Mouse (Mus musculus) kidney, embryonic 15.5 days (tissue): ENCODE results near the gene Tek. TPM values are rescaled to one million over a fixed set of nuclear protein-coding genes. Genes with fewer than 3 reads are reported as not detected.

Experiments used
- ATAC-seq: fragments of 200-750 bp; cut with Nextera tagmentation; replicated peaks from 2 replicates; pipeline ENCODE4 v1.8.0; 2017; ENCODE audit warnings: moderate TSS enrichment; ENCODE audit not compliant: low FRiP score
- H3K27ac ChIP-seq: fragments of 300-500 bp; sonication (generic); 2 replicates; pipeline ENCODE4 v1.5.1; 2015; ENCODE audit warnings: mild to moderate bottlenecking, inconsistent platforms
- H3K27me3 ChIP-seq: fragments of 300-500 bp; sonication (generic); 2 replicates; pipeline ENCODE4 v1.6.1; 2015; ENCODE audit warnings: inconsistent platforms
- H3K36me3 ChIP-seq: fragments of 300-500 bp; sonication (generic); 2 replicates; pipeline ENCODE4 v1.6.1; 2015; ENCODE audit warnings: inconsistent platforms
- H3K4me1 ChIP-seq: fragments of 300-500 bp; sonication (generic); 2 replicates; pipeline ENCODE4 v1.6.1; 2015; ENCODE audit warnings: inconsistent platforms
- H3K4me2 ChIP-seq: fragments of 300-500 bp; sonication (generic); 2 replicates; pipeline ENCODE4 v1.6.1; 2015; ENCODE audit warnings: moderate library complexity, mild to moderate bottlenecking, inconsistent platforms
- H3K4me3 ChIP-seq: fragments of 300-500 bp; sonication (generic); replicated peaks from 2 replicates; pipeline ENCODE4 v1.5.1; 2015; ENCODE audit warnings: mild to moderate bottlenecking, inconsistent platforms
- H3K9ac ChIP-seq: fragments of 300-500 bp; sonication (generic); 2 replicates; pipeline ENCODE4 v1.6.1; 2015; ENCODE audit warnings: mild to moderate bottlenecking, inconsistent platforms
- H3K9me3 ChIP-seq: fragments of 300-500 bp; sonication (generic); replicated peaks from 2 replicates; pipeline ENCODE4 v1.6.1; 2016; ENCODE audit warnings: inconsistent platforms
- WGBS: fragments of 180-500 bp; shearing (Covaris S2); methylation state at CpG from one replicate; pipeline ENCODE4 v1.1.7; 2015; ENCODE audit warnings: mixed read lengths; 5-methylcytosine and 5-hydroxymethylcytosine counted together
- polyA plus RNA-seq: library from polyadenylated mRNA; unstranded; fragments of >200 nt; fragmentation: Nextera tagmentation; extraction: Ambion mirVana; gene quantifications from 2 replicates; pipeline ENCODE4 v1.2.1, GENCODE M21; 2015

The Tek gene
- polyA plus RNA-seq, 1 experiment from 2014 or later: 34.1 TPM

DNA sequence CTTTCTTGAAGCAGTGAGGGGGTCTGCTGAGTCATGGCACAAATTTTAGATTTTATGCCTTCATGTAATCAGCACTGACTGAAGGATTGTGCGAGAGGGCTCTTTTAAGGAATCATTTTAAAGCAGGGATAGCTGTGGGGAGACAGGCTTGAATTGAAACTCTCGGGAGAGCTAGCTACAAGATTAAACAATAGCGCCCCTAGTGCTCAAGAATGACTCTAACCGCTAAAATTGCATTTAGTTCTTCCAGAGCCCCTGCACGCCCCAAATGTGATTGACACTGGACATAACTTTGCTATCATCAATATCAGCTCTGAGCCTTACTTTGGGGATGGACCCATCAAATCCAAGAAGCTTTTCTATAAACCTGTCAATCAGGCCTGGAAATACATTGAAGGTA lies 88.3 kb downstream of the Tek start:
- 34% methylated on average over 5 of the region's 5 CpGs for WGBS
- no peaks in the 10 kb centered on the region for H3K27me3 ChIP-seq

GRCm38 (mm10) chr4:94829924-94830386 lies 90.9 kb downstream of the Tek start:
- H3K9me3 ChIP-seq: no peaks in the 10 kb centered on the region
- no peak overlapping the region for H3K4me2 ChIP-seq
- H3K9ac ChIP-seq: no peak overlapping the region
- no peaks in the 10 kb centered on the region for H3K4me1 ChIP-seq
- ATAC-seq: peak; percentile 68; the same call in 1 of the 2 replicates
- no peak overlapping the region; the same call in 1 of the 2 replicates for H3K27ac ChIP-seq
- no peaks in the 10 kb centered on the region for H3K36me3 ChIP-seq
- no peak overlapping the region for H3K4me3 ChIP-seq
- no peaks in the 10 kb centered on the region for H3K27me3 ChIP-seq
- WGBS: 56% methylated on average over 6 of the region's 6 CpGs

More for the DNA sequence above, 88.3 kb downstream of the Tek start:
- H3K4me3 ChIP-seq: no peak overlapping the region
- no peak; the same call in 1 of the 2 replicates for ATAC-seq
- no peaks in the 10 kb centered on the region for H3K36me3 ChIP-seq
- H3K4me2 ChIP-seq: no peak overlapping the region
- H3K4me1 ChIP-seq: no peaks in the 10 kb centered on the region
- H3K9me3 ChIP-seq: no peaks in the 10 kb centered on the region
- no peak overlapping the region for H3K27ac ChIP-seq
- H3K9ac ChIP-seq: no peak overlapping the region

DNA sequence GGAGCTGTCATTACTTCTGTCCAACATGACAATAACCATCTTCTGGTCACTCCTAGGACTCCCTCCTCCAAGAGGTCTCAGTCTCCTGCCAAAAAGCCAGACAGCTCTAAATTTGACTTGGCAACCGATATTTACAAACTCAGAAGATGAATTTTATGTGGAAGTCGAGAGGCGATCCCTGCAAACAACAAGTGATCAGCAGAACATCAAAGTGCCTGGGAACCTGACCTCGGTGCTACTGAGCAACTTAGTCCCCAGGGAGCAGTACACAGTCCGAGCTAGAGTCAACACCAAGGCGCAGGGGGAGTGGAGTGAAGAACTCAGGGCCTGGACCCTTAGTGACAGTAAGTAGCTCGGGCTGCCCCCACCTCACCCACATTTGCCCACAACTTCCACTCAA lies 98.0 kb downstream of the Tek start:
- 40% methylated on average over 7 of the region's 7 CpGs for WGBS

GRCm38 (mm10) chr4:94853301-94853700 lies 114.2 kb downstream of the Tek start:
- Histone ChIP-seq H3K4me1 (0 out of 2 replicates have a peak, but pooled peaks cover 16% of the 10 kb centered on the region), H3K4me2 (no peak overlapping the region), H3K27ac (no peak overlapping the region), H3K4me3 (no peak overlapping the region), H3K9me3 (no peaks in the 10 kb centered on the region), H3K36me3 (no peaks in the 10 kb centered on the region), H3K27me3 (no peaks in the 10 kb centered on the region), H3K9ac (no peak overlapping the region)
- 75% methylated on average over 7 of the region's 7 CpGs for WGBS
- ATAC-seq: no peak

More for the DNA sequence above, 98.0 kb downstream of the Tek start:
- no peak overlapping the region for H3K4me2 ChIP-seq
- no peak overlapping the region for H3K9ac ChIP-seq
- no peaks in the 10 kb centered on the region for H3K36me3 ChIP-seq
- ATAC-seq: no peak
- H3K27ac ChIP-seq: no peak overlapping the region
- no peak overlapping the region for H3K4me3 ChIP-seq
- H3K4me1 ChIP-seq: no peaks in the 10 kb centered on the region
- no peaks in the 10 kb centered on the region for H3K9me3 ChIP-seq
- H3K27me3 ChIP-seq: no peaks in the 10 kb centered on the region

DNA sequence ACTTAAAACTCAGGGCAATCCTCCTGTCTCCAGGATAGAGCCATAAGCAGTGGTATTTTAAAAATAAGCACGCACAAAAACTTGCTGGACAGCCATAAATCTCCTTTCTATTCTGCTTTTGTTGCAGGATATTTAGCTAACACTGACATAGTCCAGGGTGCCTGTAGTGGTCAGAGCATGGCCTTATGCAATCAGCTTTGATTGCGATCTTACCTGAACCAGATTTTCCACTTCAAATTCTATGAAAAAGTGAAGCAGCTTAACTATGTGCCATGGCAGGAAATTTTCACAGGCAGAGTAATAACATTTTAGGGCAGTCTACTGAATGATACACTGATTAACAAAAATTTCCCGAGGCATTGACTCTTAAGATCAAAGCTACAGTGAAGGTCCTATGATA lies 115.2 kb downstream of the Tek start:
- ATAC-seq: no peak
- H3K9me3 ChIP-seq: no peaks in the 10 kb centered on the region
- no peak overlapping the region for H3K9ac ChIP-seq
- H3K4me3 ChIP-seq: no peak overlapping the region
- 0 out of 2 replicates have a peak overlapping the region, but pooled peaks have one; percentile 18 for H3K27ac ChIP-seq
- H3K4me2 ChIP-seq: no peak overlapping the region
- no peaks in the 10 kb centered on the region for H3K36me3 ChIP-seq
- H3K27me3 ChIP-seq: no peaks in the 10 kb centered on the region
- H3K4me1 ChIP-seq: 0 out of 2 replicates have a peak, but pooled peaks cover 16% of the 10 kb centered on the region
- 57% methylated on average over 3 of the region's 3 CpGs for WGBS

GRCm38 (mm10) chr4:94855201-94855600 lies 116.1 kb downstream of the Tek start:
- Histone ChIP-seq H3K4me2 (no peak overlapping the region), H3K9ac (no peak overlapping the region), H3K27ac (no peak overlapping the region), H3K36me3 (no peaks in the 10 kb centered on the region), H3K9me3 (no peaks in the 10 kb centered on the region), H3K4me3 (no peak overlapping the region), H3K4me1 (0 out of 2 replicates have a peak, but pooled peaks cover 16% of the 10 kb centered on the region), H3K27me3 (no peaks in the 10 kb centered on the region)
- WGBS: 45% methylated on average over 3 of the region's 3 CpGs
- no peak for ATAC-seq

- Histone ChIP-seq H3K4me1 (no peaks in the 10 kb centered on the region), H3K36me3 (no peaks in the 10 kb centered on the region), H3K27ac (no peak overlapping the region), H3K27me3 (no peaks in the 10 kb centered on the region), H3K4me3 (no peak overlapping the region), H3K9ac (no peak overlapping the region), H3K4me2 (no peak overlapping the region), H3K9me3 (no peaks in the 10 kb centered on the region)
- ATAC-seq: no peak
- WGBS: 24% methylated on average over 2 of the region's 2 CpGs
These were observed 161.7 kb downstream of the Tek start for GRCm38 (mm10) chr4:94900744-94901143.

DNA sequence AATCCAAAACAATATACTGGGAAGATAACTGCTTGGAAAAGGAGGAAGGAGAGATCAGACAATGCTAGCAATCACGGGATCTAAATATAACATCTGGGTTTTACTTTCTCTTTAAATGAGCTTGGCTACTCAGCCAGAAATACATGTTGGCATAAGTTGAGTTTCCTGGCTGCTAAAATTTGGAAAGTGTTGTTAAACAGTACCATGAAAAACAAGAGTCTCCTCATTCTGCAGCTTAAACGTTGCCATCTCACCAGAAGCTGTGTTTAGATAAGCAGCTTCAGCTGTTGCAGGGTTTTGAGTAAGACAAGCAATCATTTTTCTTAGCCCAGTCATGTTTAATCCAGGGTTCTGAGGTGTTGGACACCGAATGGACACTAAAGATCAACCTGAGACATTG lies 162.7 kb downstream of the Tek start:
- Histone ChIP-seq H3K4me3 (no peak overlapping the region), H3K27me3 (no peaks in the 10 kb centered on the region), H3K4me1 (no peaks in the 10 kb centered on the region), H3K9ac (no peak overlapping the region), H3K9me3 (no peaks in the 10 kb centered on the region), H3K36me3 (no peaks in the 10 kb centered on the region), H3K27ac (no peak overlapping the region), H3K4me2 (no peak overlapping the region)
- WGBS: 65% methylated on average over 3 of the region's 3 CpGs
- ATAC-seq: no peak

Other genes starting within 250 kb of the Tek start
- not detected in 2 replicates for gene Gm10306, start 182.7 kb upstream of the Tek start, polyA plus RNA-seq
- gene Caap1, start 182.5 kb upstream of the Tek start, polyA plus RNA-seq: 23.6 and 23.9 TPM in 2 replicates
- 70.7 and 75.6 TPM in 2 replicates for gene Plaa, start 136.0 kb upstream of the Tek start, polyA plus RNA-seq
- 40.6 and 43.9 TPM in 2 replicates for gene Ift74, start 124.8 kb upstream of the Tek start, polyA plus RNA-seq
- gene Lrrc19, start 89.1 kb upstream of the Tek start, polyA plus RNA-seq: 2.3 and 2.4 TPM in 2 replicates
- gene Eqtn, start 189.6 kb downstream of the Tek start, polyA plus RNA-seq: not detected in 2 replicates
- 28.2 and 30.3 TPM in 2 replicates for gene Mysm1, start 239.8 kb downstream of the Tek start, polyA plus RNA-seq